Mouse (Mus musculus) left cerebral cortex, postnatal 36 days (tissue): Measurements from ENCODE around the gene 2610021A01Rik. TPM values are rescaled to one million over a fixed set of nuclear protein-coding genes. Genes with fewer than 3 reads are reported as not detected.
"Not testable (repeated sequence)": the region's sequence is repeated elsewhere in the genome, so short reads cannot be mapped to it uniquely, and the experiment has no call there.

Experiments
- DNase-seq, 2 experiments: peaks; one replicate each; pipeline ENCODE4 v3.0.0; 2021 to 2022; ENCODE audit warnings: low spot score in 2 of 2, mixed read lengths in 1 of 2
- intact Hi-C: fragments of 180-260 bp; cut with DNase I; formaldehyde crosslinking; loops from one replicate; pipeline ENCODE4 v1.15.1; 2025
- total RNA-seq, 2 experiments: library from RNA; stranded (reverse); gene quantifications; 2 replicates each; pipeline ENCODE4 v1.2.3; 2021

Gene 2610021A01Rik
- 10 to 100 TPM; 28.3 to 31.7 TPM for total RNA-seq

- intact Hi-C loops, result loop anchor here (2.0 kb wide), 1 partner anchor 98 kb away; no protein-coding TSS in a partner anchor
These were observed at the start of gene 2610021A01Rik for GRCm38 (mm10) chr7:41599034-41599813. TSS of gene 2610021A01Rik (plus strand) at chr7:41599230.

GRCm38 (mm10) chr7:41560681-41561080 is 38.3 kb upstream of the 2610021A01Rik start:
- intact Hi-C loops, result no loop called here

More at GRCm38 (mm10) chr7:41599034-41599813, at the start of gene 2610021A01Rik:
- peak; percentile 91 for DNase-seq

GRCm38 (mm10) chr7:41573562-41573961 is 25.5 kb upstream of the 2610021A01Rik start, which contains the start of gene Gm6871:
TSS of gene Gm6871 (minus strand) at chr7:41573662.
- DNase-seq, intact Hi-C loops: not testable (repeated sequence)

More at GRCm38 (mm10) chr7:41560681-41561080, 38.3 kb upstream of the 2610021A01Rik start:
- DNase-seq, result no peak

GRCm38 (mm10) chr7:41577956-41578355 is 21.1 kb upstream of the 2610021A01Rik start:
- intact Hi-C loops, result no loop called here
- DNase-seq, result no peak

GRCm38 (mm10) chr7:41582028-41582427 is 17.0 kb upstream of the 2610021A01Rik start:
- DNase-seq, result no peak
- intact Hi-C loops, result no loop called here

GRCm38 (mm10) chr7:41587831-41588230 is 11.2 kb upstream of the 2610021A01Rik start:
- DNase-seq, intact Hi-C loops: not testable (repeated sequence)

GRCm38 (mm10) chr7:41598615-41599014 is 415 bp upstream of the 2610021A01Rik start:
- intact Hi-C loops, result loop anchor here (2.0 kb wide), 1 partner anchor 98 kb away; no protein-coding TSS in a partner anchor
- no peak for DNase-seq

- no peak for DNase-seq
- intact Hi-C loops, result loop anchor here (2.0 kb wide), 1 partner anchor 99 kb away; no protein-coding TSS in a partner anchor
These were observed 1.0 kb downstream of the 2610021A01Rik start for GRCm38 (mm10) chr7:41599932-41600548.

GRCm38 (mm10) chr7:41611654-41612053 is 12.6 kb downstream of the 2610021A01Rik start:
- intact Hi-C loops, result no loop called here
- no peak for DNase-seq

GRCm38 (mm10) chr7:41616241-41616640 is 17.2 kb downstream of the 2610021A01Rik start:
- DNase-seq, intact Hi-C loops: not testable (repeated sequence)

- DNase-seq, result peak; percentile 95 to 96
These were observed 33.6 kb downstream of the 2610021A01Rik start, which contains the start of gene Zfp788 for GRCm38 (mm10) chr7:41632409-41633220. TSS of gene Zfp788 (plus strand) at chr7:41633203.

GRCm38 (mm10) chr7:41633221-41633984 is 34.4 kb downstream of the 2610021A01Rik start:
- DNase-seq, result peak; percentile 91 to 92
- intact Hi-C loops, result loop anchor here (2.0 kb wide), 2 partner anchors 135 to 241 kb away; partner anchors contain the start of genes AI987944, AW146154 and Gm20449

More at GRCm38 (mm10) chr7:41632409-41633220, 33.6 kb downstream of the 2610021A01Rik start, which contains the start of gene Zfp788:
- intact Hi-C loops, result loop anchor here (2.0 kb wide), 2 partner anchors 134 to 240 kb away; partner anchors contain the start of genes AI987944, AW146154 and Gm20449

GRCm38 (mm10) chr7:41674326-41674725 is 75.3 kb downstream of the 2610021A01Rik start:
- intact Hi-C loops, DNase-seq: not testable (repeated sequence)

Other genes with a start within 250 kb of the 2610021A01Rik start
- 10 to 100 TPM in 1 of 2 experiments, 1 to 10 TPM in 1; 8.6 to 10.1 TPM for gene AI987944, start 205.9 kb upstream of the 2610021A01Rik start, total RNA-seq
- under 1 TPM; 0.32 to 0.44 TPM for gene Vmn2r57, start 150.5 kb upstream of the 2610021A01Rik start, total RNA-seq
- gene Gm20449, start 99.8 kb upstream of the 2610021A01Rik start, total RNA-seq, result under 1 TPM in 1 of 2 experiments, not detected in 1; 0.17 TPM
- 10 to 100 TPM in 1 of 2 experiments, 1 to 10 TPM in 1; 7.5 to 10.0 TPM for gene AW146154, start 99.3 kb upstream of the 2610021A01Rik start, total RNA-seq
- gene Gm6871, start 25.6 kb upstream of the 2610021A01Rik start, total RNA-seq, result not detected
- 10 to 100 TPM; 34.1 to 38.8 TPM for gene Zfp788, start 34.0 kb downstream of the 2610021A01Rik start, total RNA-seq